Mouse (Mus musculus): ENCODE measurements around the gene Ccdc190. TPM values are rescaled to one million over a fixed set of nuclear protein-coding genes. Genes with fewer than 3 reads are reported as not detected.
A peak's percentile ranks its signal among the peaks of the same experiment; 100 is the strongest.

The Ccdc190 gene
- polyA plus RNA-seq, 1 experiment from 2014 or later = 0.11 TPM

DNA sequence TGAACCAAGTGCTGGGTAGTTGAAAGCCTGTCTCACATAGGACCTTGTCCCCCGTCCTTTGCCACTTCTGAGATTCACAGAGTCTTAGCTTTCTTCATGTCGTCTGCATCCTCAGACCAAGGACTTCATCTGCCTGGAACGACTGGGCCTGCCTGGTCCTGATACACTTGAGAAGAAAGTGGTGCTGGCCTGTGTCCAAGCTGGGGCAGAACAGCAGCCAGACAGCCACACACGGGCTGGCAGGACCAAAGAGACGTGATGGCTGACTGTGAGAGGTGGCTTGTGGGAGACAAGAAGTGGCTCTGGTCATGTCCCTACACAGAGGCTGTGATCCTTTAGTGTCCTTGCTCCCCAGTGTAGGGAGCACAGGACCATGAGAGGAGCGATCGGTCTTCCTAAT, 17.7 kb upstream of the Ccdc190 start:
- Histone ChIP-seq H3K4me3 (ENCODE audit: low read depth, low read length) (no peak overlapping the region), H3K27ac (replicated peaks) (no peak overlapping the region), H3K4me1 (replicated peaks; ENCODE audit: control insufficient read depth, insufficient read depth) (no peaks in the 10 kb centered on the region), H3K27me3 (ENCODE audit: control insufficient read depth, insufficient read depth, low read length) (no peaks in the 10 kb centered on the region), H3K9me3 (ENCODE audit: control insufficient read depth, low read length) (no peaks in the 10 kb centered on the region), H3K9ac (ENCODE audit: low read length) (no peak overlapping the region), H3K4me2 (replicated peaks; ENCODE audit: low read depth) (no peak overlapping the region), H3K36me3 (ENCODE audit: control insufficient read depth, insufficient read depth, low read length) (no peaks in the 10 kb centered on the region)
- ATAC-seq (ENCODE audit: low FRiP score, low TSS enrichment) (no peak), DNase-seq (ENCODE audit: low spot score) (no peak)
- WGBS = 78% methylated on average over 7 of the region's 7 CpGs
- TF ChIP-seq EP300 (optimal IDR thresholded peaks at IDR 0.05) (no peak), CTCF (IDR thresholded peaks at IDR 0.05; ENCODE audit: low read depth) (no peak)

DNA sequence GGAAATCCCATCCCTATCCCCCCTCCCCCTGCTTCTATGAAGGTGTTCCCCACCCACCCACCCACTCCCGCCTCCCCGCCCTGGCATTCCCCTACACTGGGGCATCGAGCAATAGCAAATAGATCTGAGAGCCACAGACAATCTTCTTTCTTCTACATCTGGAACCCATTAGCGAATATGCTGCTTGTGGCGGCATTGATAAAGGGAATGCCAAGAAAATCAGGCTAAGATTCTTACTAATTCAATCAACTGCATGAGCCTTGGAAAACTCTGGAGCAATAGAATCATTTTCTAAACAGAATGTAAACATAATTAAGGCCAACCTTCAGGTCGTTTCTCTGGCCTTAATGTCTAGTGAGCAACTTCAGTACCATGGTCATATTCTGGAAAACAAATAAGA, 16.9 kb upstream of the Ccdc190 start:
- Histone ChIP-seq H3K36me3 (ENCODE audit: control insufficient read depth, insufficient read depth, low read length) (no peaks in the 10 kb centered on the region), H3K27me3 (ENCODE audit: control insufficient read depth, insufficient read depth, low read length) (no peaks in the 10 kb centered on the region), H3K4me2 (replicated peaks; ENCODE audit: low read depth) (no peak overlapping the region), H3K9ac (ENCODE audit: low read length) (no peak overlapping the region), H3K4me1 (replicated peaks; ENCODE audit: control insufficient read depth, insufficient read depth) (no peaks in the 10 kb centered on the region), H3K27ac (replicated peaks) (no peak overlapping the region), H3K9me3 (ENCODE audit: control insufficient read depth, low read length) (no peaks in the 10 kb centered on the region), H3K4me3 (ENCODE audit: low read depth, low read length) (no peak overlapping the region)
- ATAC-seq (ENCODE audit: low FRiP score, low TSS enrichment) (no peak), DNase-seq (ENCODE audit: low spot score) (no peak)
- TF ChIP-seq CTCF (IDR thresholded peaks at IDR 0.05; ENCODE audit: low read depth) (no peak), EP300 (optimal IDR thresholded peaks at IDR 0.05) (no peak)
- 65% methylated on average over 6 of the region's 6 CpGs for WGBS

DNA sequence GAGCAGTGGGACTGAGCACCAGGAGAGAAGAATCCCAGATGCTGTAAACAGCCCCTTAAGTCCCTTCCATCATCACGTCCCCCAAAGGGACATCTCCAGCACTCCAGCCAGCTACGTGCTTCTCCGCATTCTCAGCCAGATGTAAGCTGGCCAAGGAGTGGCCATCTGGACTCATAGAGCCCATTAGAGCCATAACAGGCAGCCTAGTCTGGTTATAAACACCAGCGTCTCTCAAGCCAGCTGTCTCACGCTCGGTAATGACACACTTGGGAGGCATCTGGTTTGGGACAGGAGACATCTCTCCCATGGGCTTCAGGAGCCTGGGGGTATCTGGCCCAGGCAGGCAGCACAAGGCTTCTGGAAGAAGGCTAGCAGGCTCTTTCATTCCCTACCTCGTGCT, 11.8 kb upstream of the Ccdc190 start:
- DNase-seq (ENCODE audit: low spot score) = peak; percentile 27
- H3K27ac ChIP-seq (replicated peaks) = peak overlapping the region; percentile 25; the same call in 1 of the 2 replicates
- H3K4me3 ChIP-seq (ENCODE audit: low read depth, low read length) = no peak overlapping the region
- H3K27me3 ChIP-seq (ENCODE audit: control insufficient read depth, insufficient read depth, low read length) = no peaks in the 10 kb centered on the region
- no peaks in the 10 kb centered on the region for H3K9me3 ChIP-seq (ENCODE audit: control insufficient read depth, low read length)
- TF ChIP-seq EP300 (optimal IDR thresholded peaks at IDR 0.05) (no peak), CTCF (IDR thresholded peaks at IDR 0.05; ENCODE audit: low read depth) (no peak)
- peak; percentile 66; the same call in 1 of the 2 replicates for ATAC-seq (ENCODE audit: low FRiP score, low TSS enrichment)
- H3K4me2 ChIP-seq (replicated peaks; ENCODE audit: low read depth) = no peak overlapping the region
- WGBS = 44% methylated on average over 7 of the region's 7 CpGs
- no peaks in the 10 kb centered on the region for H3K36me3 ChIP-seq (ENCODE audit: control insufficient read depth, insufficient read depth, low read length)
- H3K9ac ChIP-seq (ENCODE audit: low read length) = no peak overlapping the region
- H3K4me1 ChIP-seq (replicated peaks; ENCODE audit: control insufficient read depth, insufficient read depth) = no peaks in the 10 kb centered on the region

DNA sequence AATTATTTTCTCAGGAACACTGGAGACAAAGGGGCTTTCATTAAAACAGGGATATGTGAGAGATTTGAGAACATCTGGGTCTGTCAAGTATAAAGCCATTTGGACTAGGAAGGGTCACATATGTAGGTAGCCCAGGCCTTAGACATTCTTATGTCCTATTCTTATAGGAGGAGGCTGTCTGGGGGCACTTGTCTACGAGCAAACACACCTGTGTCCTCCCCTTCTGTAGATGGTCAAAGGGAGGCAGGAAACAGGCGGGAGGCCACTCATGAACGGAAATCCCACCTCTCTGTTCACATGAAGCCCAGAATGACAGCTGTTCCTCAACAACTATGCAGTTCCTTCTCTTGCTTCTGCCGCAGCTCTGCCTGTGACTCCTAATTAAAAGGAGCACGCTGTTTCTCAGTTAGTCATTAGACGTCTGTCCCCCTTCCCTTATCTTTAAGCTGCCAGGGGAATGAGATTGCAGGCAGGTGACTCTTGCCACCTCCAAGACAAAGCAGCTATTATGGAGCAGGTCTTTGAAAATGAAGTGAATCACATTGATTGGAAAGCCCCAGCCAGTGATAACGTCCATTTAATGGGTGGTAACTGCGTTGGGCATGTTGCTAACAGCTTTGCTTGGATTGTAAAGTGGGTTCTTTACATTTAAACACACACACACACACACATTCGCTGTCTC, 11.2 kb upstream of the Ccdc190 start:
- DNase-seq (ENCODE audit: low spot score) = no peak
- Histone ChIP-seq H3K27ac (replicated peaks) (no peak overlapping the region), H3K4me1 (replicated peaks; ENCODE audit: control insufficient read depth, insufficient read depth) (no peaks in the 10 kb centered on the region), H3K36me3 (ENCODE audit: control insufficient read depth, insufficient read depth, low read length) (no peaks in the 10 kb centered on the region), H3K27me3 (ENCODE audit: control insufficient read depth, insufficient read depth, low read length) (no peaks in the 10 kb centered on the region), H3K4me2 (replicated peaks; ENCODE audit: low read depth) (no peak overlapping the region), H3K4me3 (ENCODE audit: low read depth, low read length) (no peak overlapping the region), H3K9ac (ENCODE audit: low read length) (no peak overlapping the region), H3K9me3 (ENCODE audit: control insufficient read depth, low read length) (no peaks in the 10 kb centered on the region)
- no peak for TF ChIP-seq CTCF (IDR thresholded peaks at IDR 0.05; ENCODE audit: low read depth)
- no peak for TF ChIP-seq EP300 (optimal IDR thresholded peaks at IDR 0.05)
- 0 out of 2 replicates have a peak, but pooled peaks have one; percentile 11 for ATAC-seq (ENCODE audit: low FRiP score, low TSS enrichment)
- WGBS = 49% methylated on average over 9 of the region's 9 CpGs

DNA sequence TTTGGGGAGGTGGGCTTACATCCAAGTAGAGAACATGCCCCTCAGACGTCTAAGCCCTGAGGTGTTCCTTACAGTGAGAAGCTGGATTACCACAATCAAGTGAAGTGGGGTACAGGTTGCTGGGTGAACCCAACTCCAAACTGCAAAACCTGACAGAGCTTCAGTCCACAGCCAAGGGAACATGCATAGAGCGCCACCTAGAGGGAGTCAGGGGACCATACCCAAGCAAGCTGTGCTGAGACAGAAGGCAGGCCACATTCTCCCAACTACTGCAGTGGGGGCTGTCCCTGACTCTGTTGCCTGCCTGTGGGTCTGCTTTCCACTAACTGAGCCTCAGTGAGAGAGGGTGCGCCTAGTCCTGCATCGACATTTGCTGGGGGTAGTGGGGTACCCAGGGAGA, 10.4 kb upstream of the Ccdc190 start:
- WGBS = 35% methylated on average over 4 of the region's 4 CpGs
- H3K9me3 ChIP-seq (ENCODE audit: control insufficient read depth, low read length) = no peaks in the 10 kb centered on the region
- H3K36me3 ChIP-seq (ENCODE audit: control insufficient read depth, insufficient read depth, low read length) = no peaks in the 10 kb centered on the region
- ATAC-seq (ENCODE audit: low FRiP score, low TSS enrichment) (peak; percentile 78), DNase-seq (ENCODE audit: low spot score) (peak; percentile 72)
- no peak overlapping the region for H3K4me3 ChIP-seq (ENCODE audit: low read depth, low read length)
- no peak overlapping the region for H3K9ac ChIP-seq (ENCODE audit: low read length)
- no peaks in the 10 kb centered on the region for H3K27me3 ChIP-seq (ENCODE audit: control insufficient read depth, insufficient read depth, low read length)
- no peaks in the 10 kb centered on the region for H3K4me1 ChIP-seq (replicated peaks; ENCODE audit: control insufficient read depth, insufficient read depth)
- no peak overlapping the region for H3K4me2 ChIP-seq (replicated peaks; ENCODE audit: low read depth)
- no peak overlapping the region for H3K27ac ChIP-seq (replicated peaks)
- TF ChIP-seq EP300 (optimal IDR thresholded peaks at IDR 0.05) = no peak
- TF ChIP-seq CTCF (IDR thresholded peaks at IDR 0.05; ENCODE audit: low read depth) = peak; percentile 91

DNA sequence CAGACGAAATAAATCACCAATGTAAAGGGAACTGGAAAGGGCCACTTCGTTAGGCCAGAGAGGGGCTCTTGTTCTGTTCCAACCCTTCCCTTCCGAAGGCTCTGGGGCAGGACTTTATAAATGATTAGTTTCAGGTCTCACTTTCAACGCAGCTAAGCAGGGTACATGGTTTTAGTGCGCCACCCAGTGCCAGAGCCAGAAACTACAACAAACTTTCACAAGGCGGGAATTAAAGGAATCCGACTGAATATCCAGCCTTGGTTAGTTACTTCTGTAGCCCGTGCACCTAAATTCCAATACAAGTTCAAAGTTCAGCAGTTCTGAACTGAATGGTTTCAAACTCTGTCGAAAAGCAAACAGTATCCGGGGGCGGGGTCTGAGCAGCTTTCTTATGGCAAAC, 9.2 kb upstream of the Ccdc190 start:
- H3K4me1 ChIP-seq (replicated peaks; ENCODE audit: control insufficient read depth, insufficient read depth) = no peaks in the 10 kb centered on the region
- peak overlapping the region; percentile 23; the same call in 1 of the 2 replicates for H3K4me2 ChIP-seq (replicated peaks; ENCODE audit: low read depth)
- DNase-seq (ENCODE audit: low spot score) (peak; percentile 84), ATAC-seq (ENCODE audit: low FRiP score, low TSS enrichment) (peak; percentile 60)
- no peak overlapping the region for H3K27ac ChIP-seq (replicated peaks)
- 2% methylated on average over 11 of the region's 11 CpGs for WGBS
- no peak overlapping the region for H3K4me3 ChIP-seq (ENCODE audit: low read depth, low read length)
- H3K27me3 ChIP-seq (ENCODE audit: control insufficient read depth, insufficient read depth, low read length) = no peaks in the 10 kb centered on the region
- no peak for TF ChIP-seq EP300 (optimal IDR thresholded peaks at IDR 0.05)
- peak; percentile 92 for TF ChIP-seq CTCF (IDR thresholded peaks at IDR 0.05; ENCODE audit: low read depth)
- H3K9me3 ChIP-seq (ENCODE audit: control insufficient read depth, low read length) = no peaks in the 10 kb centered on the region
- no peaks in the 10 kb centered on the region for H3K36me3 ChIP-seq (ENCODE audit: control insufficient read depth, insufficient read depth, low read length)
- H3K9ac ChIP-seq (ENCODE audit: low read length) = no peak overlapping the region

All from stomach, postnatal 0 days (tissue).